Mouse (Mus musculus): ENCODE results near the gene Scn3b.

The Scn3b gene

DNA sequence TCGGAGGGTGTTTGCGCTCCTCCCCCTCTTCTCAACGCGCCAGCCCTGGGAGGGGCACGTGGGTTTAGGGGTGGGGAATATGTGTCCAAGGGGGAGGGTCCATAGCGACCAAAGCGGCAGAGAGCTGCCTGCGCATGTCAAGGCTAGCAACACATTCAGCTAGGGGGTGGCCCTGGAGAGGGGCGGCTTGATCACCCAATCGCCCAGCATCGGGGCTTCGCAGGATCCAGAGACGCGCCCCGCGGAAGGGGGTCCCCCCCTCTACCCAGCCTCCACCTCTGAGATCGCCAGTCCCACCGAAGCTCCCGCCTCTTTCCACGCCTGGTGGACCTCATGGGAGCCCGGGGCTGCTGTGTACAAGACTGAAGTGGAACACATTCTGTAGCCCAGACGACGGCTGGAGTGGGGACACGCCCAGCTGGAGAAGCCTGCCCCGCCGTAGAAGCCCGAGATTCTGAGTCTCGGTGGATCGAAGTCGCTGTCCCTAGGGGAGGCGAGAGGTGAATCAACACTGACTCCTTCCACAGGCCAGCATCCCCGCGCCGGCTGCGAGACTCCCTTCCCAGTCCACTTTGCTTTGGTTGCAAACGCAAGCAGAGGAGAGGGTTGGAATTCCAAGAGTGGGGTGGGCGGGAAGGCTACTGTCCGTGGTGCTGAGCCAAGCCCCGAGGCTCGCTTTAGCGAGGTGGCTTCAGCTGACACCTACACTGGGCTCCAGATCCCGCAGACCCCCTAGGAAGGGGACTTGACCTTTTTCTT is at the start of gene Scn3b:
Gene Scn3b (plus strand): TSS at position 115 of the 759 bp plus-strand sequence.
- no peak for DNase-seq (ENCODE audit: low read depth, low spot score)

- no peak for DNase-seq (ENCODE audit: low read depth, low spot score)
These were observed 44.7 kb upstream of the Scn3b start for GRCm38 (mm10) chr9:40224289-40224688.

GRCm38 (mm10) chr9:40227874-40228789 is 40.9 kb upstream of the Scn3b start:
- peak; percentile 79 for DNase-seq (ENCODE audit: low read depth, low spot score)

- no peak for DNase-seq (ENCODE audit: low read depth, low spot score)
These were observed 40.1 kb upstream of the Scn3b start for GRCm38 (mm10) chr9:40228804-40229331.

DNA sequence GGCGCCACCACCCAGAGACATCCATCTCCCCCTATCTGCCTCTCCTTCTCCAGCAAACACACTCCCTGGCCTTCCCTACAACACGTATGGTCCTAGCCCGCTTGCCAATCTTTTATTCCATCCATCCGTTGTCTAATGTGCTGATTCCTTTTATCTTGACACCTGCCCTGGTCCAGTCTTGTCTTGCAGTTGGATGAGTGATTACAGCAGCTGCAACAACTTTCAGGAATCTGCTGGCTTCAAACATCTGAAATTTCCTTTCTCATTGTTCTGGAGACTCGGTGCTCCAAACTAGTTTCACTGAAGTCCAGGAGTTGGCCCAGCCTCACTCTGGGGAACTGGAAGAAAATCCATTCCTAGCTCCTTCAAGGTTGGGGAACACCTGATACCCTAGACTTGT is 39.5 kb upstream of the Scn3b start:
- no peak for DNase-seq (ENCODE audit: low read depth, low spot score)

DNA sequence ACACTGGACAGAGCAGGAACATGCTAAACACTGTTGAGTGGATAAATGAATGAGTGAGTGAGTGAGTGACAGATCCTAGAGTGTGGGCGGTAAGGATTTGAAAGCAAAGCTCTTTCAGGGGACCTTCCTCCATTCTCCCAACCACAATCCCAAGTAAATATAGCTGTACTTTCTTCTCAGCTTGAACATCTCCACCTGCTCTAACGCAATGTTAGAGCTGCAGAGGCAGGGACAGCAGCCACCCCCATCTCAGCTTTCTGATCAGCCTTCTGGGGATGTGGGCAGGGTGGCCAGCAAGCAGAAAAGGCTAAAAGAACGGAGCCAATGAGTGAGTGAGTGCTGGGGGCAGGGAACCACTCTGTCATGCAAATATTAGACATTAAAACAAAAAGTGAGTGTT is 38.0 kb upstream of the Scn3b start:
- no peak for DNase-seq (ENCODE audit: low read depth, low spot score)

GRCm38 (mm10) chr9:40234233-40235072 is 34.6 kb upstream of the Scn3b start:
- DNase-seq (ENCODE audit: low read depth, low spot score), result no peak

GRCm38 (mm10) chr9:40235220-40235619 is 33.8 kb upstream of the Scn3b start:
- DNase-seq (ENCODE audit: low read depth, low spot score), result no peak

DNA sequence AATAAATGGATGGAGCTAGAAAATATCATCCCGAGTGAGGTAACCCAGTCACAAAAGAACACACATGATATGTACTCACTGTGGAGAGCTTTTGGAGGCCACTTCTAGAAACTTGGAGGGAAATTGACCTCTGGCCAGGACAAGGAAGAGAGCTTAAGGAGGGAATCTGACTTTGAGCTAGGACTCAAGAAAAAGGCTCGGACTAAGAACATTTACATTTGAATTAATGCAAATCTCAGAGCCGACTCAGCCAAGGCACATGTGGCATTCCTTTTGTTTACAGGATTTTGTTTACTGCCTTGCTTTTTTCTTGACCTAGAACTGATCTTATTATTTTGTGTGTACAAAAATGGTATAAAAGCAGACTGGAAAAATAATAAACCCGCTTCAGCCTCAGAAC is 29.3 kb upstream of the Scn3b start:
- no peak for DNase-seq (ENCODE audit: low read depth, low spot score)

DNA sequence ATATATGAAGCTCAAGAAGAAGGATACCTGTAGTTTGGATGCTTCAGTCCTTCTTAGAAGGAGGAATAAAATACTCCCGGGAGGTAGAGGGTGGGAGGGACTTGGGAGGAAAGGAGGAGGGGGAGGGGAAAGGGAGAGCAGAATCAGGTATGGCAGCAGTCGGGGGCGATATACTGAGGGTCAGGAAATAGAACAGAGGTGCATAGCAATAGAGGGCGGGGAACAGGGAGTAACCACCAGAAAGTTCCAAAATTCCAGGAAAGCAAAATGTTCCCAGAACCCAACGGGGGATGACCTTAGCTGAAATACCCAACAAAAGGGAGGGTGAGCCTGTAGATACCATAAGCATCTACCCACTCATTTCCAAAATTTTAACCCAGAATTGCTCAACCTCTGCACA is 28.7 kb upstream of the Scn3b start:
- no peak for DNase-seq (ENCODE audit: low read depth, low spot score)

GRCm38 (mm10) chr9:40241223-40241801 is 27.7 kb upstream of the Scn3b start:
- no peak for DNase-seq (ENCODE audit: low read depth, low spot score)

GRCm38 (mm10) chr9:40241951-40242888 is 26.8 kb upstream of the Scn3b start:
- DNase-seq (ENCODE audit: low read depth, low spot score), result no peak

- DNase-seq (ENCODE audit: low read depth, low spot score), result no peak
These were observed 23.6 kb upstream of the Scn3b start for GRCm38 (mm10) chr9:40245466-40245865.

GRCm38 (mm10) chr9:40245974-40246665 is 22.9 kb upstream of the Scn3b start:
- DNase-seq (ENCODE audit: low read depth, low spot score), result no peak

DNA sequence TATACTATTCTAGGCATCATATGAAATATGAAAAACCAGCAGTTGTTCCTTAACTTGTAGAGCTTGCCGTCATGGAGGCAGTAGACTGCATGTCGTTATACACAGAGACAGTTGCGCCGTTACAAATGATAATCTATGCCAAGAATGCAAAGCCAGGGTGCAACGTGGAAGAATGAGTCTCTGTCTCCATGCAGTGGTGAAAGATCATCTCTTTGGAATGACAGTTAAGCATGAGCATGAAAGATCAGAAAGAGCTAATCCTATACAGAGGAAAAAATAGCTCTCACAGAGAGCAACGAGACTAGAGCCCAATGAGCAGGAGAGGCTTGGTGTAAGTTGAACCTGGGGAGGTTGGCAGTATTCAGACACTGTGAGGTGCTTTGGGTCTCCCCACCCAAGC is 22.3 kb upstream of the Scn3b start:
- DNase-seq (ENCODE audit: low read depth, low spot score), result no peak

GRCm38 (mm10) chr9:40249106-40249505 is 19.9 kb upstream of the Scn3b start:
- DNase-seq (ENCODE audit: low read depth, low spot score), result peak; percentile 5

DNA sequence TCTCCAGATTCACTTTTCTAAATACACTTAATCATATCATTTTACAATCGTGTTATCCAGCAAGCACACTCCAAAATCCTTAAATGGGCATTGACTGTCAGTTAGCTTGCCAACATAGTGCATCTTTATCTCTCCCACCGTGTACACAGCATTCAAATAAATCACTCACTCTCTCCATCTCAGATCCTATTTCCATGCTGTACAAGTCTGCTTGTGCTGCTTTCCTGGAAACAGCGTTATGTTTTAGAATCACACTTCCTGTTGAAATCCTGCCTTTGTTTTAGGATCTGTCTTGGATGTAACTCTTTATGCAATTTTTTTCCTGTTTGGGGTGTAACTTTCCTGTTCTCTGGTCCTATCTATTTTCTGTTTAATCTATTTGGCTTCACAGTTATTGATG is 16.6 kb upstream of the Scn3b start:
- no peak for DNase-seq (ENCODE audit: low read depth, low spot score)

- DNase-seq (ENCODE audit: low read depth, low spot score), result no peak
These were observed 5.1 kb upstream of the Scn3b start for GRCm38 (mm10) chr9:40263874-40264273.

GRCm38 (mm10) chr9:40268040-40268747 is 823 bp upstream of the Scn3b start:
- DNase-seq (ENCODE audit: low read depth, low spot score), result no peak
